Mouse (Mus musculus): ENCODE data around the gene Cpne2.

The Cpne2 gene

GRCm38 (mm10) chr8:94532873-94533671, at the start of gene Cpne2:
Cpne2 (plus strand) TSS chr8:94532990.
- under 1% methylated on average over 77 of the region's 81 CpGs for WGBS

DNA sequence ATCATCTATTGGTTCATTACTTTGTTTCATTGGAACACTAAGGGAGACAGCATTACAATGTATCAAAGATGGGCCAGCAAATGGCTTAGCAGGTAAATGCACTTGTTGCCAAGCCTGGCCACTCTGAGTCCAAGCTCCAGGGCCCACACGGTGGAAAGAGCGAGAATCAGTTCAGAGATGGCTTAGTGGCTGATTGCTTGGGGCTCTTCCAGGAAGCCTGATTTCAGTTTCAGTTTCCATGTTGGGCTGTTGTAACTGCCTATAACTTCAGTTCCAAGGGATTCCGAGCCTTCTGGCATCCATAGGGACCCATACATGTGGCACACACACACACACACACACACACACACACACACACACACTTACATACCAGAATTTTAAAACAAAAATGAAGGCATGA, 47.5 kb upstream of the Cpne2 start:
- WGBS = 69% methylated on average over 3 of the region's 3 CpGs

GRCm38 (mm10) chr8:94485882-94486281, 46.9 kb upstream of the Cpne2 start:
- WGBS = 6% methylated on average over 2 of the region's 2 CpGs

GRCm38 (mm10) chr8:94488016-94488415, 44.8 kb upstream of the Cpne2 start:
- WGBS = 66% methylated on average over 2 of the region's 2 CpGs

DNA sequence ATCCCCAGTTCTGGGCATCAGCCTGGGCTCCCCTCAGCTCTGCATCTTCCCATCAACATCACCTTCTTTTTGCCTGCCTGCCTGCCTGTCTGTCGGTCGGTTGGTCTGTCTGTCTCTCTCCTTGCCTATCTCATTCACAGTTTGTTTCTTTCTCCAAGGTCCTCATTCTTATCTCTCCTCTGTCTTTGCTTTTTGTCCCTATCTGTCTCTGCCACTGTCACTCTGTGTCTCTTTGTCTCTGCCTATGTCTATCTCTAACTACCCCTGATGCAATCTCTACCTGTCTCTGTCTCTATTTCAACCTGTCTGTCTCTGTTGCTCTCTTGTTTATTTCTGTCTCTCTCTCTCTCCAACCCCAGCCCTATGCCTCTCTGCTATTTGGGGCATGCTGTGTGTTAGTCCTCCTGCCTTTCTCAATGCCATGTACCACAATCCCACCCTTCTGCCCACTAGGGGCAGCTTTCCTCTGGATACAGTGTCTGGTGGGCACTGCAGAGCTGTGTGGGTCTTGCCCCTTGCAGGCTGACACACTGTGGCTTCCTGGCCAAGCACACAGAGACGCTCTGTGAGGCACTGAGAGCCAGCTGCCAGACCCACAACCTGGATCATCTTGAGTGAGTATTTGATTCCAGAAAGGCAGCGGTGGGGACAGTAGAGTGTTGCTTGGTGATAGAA, 42.8 kb upstream of the Cpne2 start:
- 75% methylated on average over 4 of the region's 4 CpGs for WGBS

GRCm38 (mm10) chr8:94492021-94492681, 40.6 kb upstream of the Cpne2 start:
- 5% methylated on average over 15 of the region's 15 CpGs for WGBS

DNA sequence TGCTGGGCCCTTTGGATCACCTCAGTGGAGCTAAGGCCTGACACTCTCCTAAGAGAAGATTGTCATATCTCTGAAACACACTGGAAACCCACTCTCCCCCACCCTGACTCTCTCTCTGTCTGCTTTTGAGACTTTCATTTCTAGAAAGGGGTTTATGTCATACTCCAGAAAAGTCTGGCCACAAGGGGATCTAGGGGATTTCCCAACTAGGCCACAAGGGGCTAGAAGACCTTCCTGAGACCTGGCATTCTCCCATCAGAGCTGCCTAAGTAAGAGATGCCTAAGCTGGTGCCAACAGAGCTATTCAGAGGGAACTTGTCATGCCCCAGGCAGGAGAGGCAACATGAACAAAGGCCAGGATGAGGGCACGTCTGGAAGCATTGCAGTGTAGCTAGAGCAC, 39.5 kb upstream of the Cpne2 start:
- WGBS = 85% methylated on average over 1 of the region's 1 CpGs

- 67% methylated on average over 5 of the region's 5 CpGs for WGBS
These were observed 17.2 kb upstream of the Cpne2 start for GRCm38 (mm10) chr8:94515430-94516208.

DNA sequence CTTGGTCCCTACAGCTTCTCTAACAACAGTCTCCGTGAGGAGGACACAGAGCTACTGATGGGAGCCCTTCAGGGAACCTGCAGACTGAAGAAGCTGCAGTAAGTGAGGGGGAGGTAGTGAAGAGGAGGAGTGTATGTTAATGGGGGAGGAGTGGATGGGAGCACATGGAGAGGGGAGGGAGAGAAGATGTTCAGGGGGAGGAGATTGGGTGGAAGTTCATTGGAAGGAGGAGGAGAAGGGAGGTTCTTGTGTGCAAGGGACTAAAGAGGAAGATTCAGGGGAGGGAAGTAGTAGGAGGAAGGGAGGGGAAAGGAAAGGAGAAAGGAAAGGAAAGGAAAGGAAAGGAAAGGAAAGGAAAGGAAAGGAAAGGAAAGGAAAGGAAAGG, 16.6 kb upstream of the Cpne2 start:
- WGBS = 35% methylated on average over 1 of the region's 1 CpGs

- WGBS = 35% methylated on average over 3 of the region's 3 CpGs
These were observed 16.0 kb upstream of the Cpne2 start for GRCm38 (mm10) chr8:94516766-94517165.

- 77% methylated on average over 10 of the region's 10 CpGs for WGBS
These were observed 14.5 kb upstream of the Cpne2 start for GRCm38 (mm10) chr8:94518331-94518730.

- WGBS = 93% methylated on average over 5 of the region's 5 CpGs
These were observed 13.8 kb upstream of the Cpne2 start for GRCm38 (mm10) chr8:94519021-94519420.

DNA sequence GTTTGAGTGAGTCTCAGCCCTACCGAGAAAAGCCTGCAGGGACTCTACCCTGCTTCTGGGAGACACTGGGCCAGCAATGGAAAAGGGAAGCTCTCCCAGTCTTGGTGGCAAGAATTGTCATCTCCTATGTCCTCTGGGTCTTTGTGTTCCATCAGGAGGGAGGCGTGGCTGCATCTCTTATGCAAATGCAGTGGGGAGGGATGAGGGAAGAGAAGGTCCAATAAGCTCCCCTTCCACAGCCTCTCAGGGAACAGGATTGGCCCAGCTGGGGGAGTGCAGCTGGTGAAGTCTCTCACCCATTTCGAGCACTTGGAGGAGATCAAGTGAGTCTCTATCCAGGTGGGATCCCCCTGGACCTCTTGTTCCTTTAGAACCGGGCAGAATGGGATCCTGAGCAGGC, 11.3 kb upstream of the Cpne2 start:
- WGBS = 69% methylated on average over 4 of the region's 4 CpGs

DNA sequence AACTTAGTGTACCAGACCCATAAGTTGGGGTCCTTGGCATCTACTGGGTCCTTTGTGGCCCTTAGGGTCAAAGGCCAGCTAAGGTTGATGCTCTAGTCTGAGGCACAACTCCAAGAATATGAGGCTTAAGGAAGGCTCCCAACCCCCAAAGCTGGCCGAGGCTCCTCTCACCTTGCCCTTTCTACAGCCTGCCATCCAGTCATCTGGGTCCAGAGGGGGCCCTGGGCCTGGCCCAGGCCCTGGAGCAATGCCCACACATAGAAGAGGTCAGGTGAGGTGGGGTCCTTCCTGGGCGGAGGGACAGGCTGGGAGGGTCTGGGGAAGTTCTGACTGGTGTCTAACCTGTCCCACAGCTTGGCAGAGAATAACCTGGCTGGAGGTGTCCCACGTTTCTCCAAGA, 10.3 kb upstream of the Cpne2 start:
- 83% methylated on average over 3 of the region's 3 CpGs for WGBS

DNA sequence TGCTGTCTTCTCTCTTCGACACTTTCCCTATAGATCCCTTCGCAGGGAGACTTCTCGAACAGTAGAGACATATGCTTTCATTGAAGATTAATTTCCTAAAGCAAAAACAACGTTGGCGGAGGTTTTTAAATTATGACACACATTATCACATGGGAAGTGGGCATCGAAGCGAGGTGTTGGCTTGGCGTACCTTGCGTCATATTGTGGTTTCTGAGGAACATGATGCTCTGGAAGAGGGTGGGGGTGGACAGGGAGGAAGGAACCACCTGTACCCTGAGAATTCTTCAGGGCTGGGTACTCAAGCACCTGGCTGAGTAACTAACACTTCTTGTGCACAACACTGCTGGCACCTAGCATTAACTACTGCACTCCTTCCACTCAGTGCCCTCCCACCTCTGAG, 8.2 kb upstream of the Cpne2 start:
- WGBS = 80% methylated on average over 9 of the region's 9 CpGs

DNA sequence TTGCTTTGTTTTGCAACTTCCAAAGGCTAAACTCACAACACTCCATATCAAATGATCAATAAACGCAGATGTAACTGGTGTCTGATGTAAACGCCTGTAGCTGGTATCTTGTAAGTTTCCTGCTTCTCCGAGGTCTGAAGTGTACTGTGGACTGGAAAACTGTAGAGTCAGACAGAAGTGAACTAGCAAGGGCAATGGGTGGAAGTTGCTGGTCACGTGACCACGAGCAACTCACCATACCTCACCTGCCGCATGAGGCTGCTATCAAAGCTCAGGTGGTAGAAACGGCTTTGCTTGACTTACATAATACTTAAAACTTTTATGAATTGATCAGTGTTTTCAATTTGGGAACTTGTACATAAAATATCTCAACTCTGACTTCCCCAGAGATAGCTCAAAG, 5.6 kb upstream of the Cpne2 start:
- 88% methylated on average over 7 of the region's 7 CpGs for WGBS

- 50% methylated on average over 4 of the region's 4 CpGs for WGBS
These were observed 4.5 kb upstream of the Cpne2 start for GRCm38 (mm10) chr8:94528245-94528644.

DNA sequence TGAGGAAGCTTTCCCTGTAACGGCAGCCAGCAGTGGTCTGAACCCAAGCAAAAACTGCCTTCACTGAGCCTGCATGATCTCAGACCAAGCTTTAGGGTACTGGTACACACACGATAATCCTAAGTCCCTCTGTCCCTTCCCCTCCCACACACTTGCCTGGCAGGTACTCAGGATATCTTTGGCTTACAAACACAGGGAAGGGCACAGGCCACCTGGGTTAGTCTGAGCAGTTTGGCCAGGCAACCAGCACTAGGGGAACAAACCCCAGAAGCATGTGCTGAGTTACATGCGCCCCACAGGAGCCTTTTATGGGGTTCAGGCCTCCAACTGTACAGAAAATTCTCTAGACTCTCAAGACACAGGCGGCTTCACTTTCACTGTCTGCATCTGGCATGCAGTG, 2.9 kb upstream of the Cpne2 start:
- 79% methylated on average over 4 of the region's 4 CpGs for WGBS

- WGBS = 90% methylated on average over 4 of the region's 4 CpGs
These were observed 2.1 kb upstream of the Cpne2 start for GRCm38 (mm10) chr8:94530643-94531042.

- WGBS = 23% methylated on average over 8 of the region's 8 CpGs
These were observed 790 bp upstream of the Cpne2 start for GRCm38 (mm10) chr8:94532000-94532399.

- 2% methylated on average over 34 of the region's 34 CpGs for WGBS
These were observed 291 bp upstream of the Cpne2 start for GRCm38 (mm10) chr8:94532525-94532872.

DNA sequence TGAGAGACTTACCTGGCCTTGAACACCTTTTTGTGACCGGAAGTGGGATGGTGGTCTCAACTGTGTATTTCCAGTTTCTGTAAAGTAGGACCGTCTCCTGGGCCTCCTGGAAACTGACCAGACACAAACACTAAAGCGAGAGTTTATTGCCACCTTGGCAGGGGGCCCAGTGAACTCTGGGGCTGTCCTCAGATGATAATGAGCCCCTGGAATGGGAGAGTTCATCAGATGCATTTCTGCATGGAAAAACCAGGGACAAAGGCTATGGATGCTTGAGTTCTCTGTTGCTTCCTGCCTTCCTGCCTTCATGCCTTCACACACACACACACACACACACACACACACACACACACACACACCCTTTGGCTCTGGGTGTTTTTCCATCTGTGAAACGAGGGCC, 1.8 kb downstream of the Cpne2 start:
- 65% methylated on average over 4 of the region's 4 CpGs for WGBS

Data from cerebral cortex, adult 2 months (tissue).